Mouse (Mus musculus) G1E (cell line): Measurements from ENCODE around the gene Cox4i1.

Experiments used
- CTCF ChIP-seq: IDR thresholded peaks from 2 replicates; pipeline ENCODE4 v1.5.1; 2012; ENCODE audit warnings: low read depth, low read length, inconsistent platforms, mixed read lengths
- GATA1 ChIP-seq: IDR thresholded peaks from 2 replicates; pipeline ENCODE4 v1.6.1; 2012; ENCODE audit warnings: borderline replicate concordance, low read length, inconsistent platforms, mixed read lengths
- GATA2 ChIP-seq: IDR thresholded peaks from 2 replicates; pipeline ENCODE4 v1.6.1; 2012; ENCODE audit warnings: low read depth, low read length, inconsistent platforms, borderline replicate concordance
- POLR2AphosphoS5 ChIP-seq: IDR thresholded peaks from 2 replicates; pipeline ENCODE4 v1.6.1; 2012; ENCODE audit warnings: low read depth, low read length, inconsistent platforms; ENCODE audit not compliant: insufficient replicate concordance
- TAL1 ChIP-seq: conservative IDR thresholded peaks from 2 replicates; pipeline ENCODE4 v1.6.1; 2012; ENCODE audit warnings: low read depth, low read length, inconsistent platforms, mixed read lengths

GRCm38 (mm10) chr8:120672626-120673229 lies 4.7 kb downstream of the Cox4i1 start:
- TF ChIP-seq CTCF: no peak
- no peak for TF ChIP-seq GATA1
- TF ChIP-seq POLR2AphosphoS5: no peak
- TF ChIP-seq TAL1: no peak
- TF ChIP-seq GATA2: no peak
